Mouse (Mus musculus): ENCODE measurements at regions not wholly inside any gene's neighbourhood (a gene's known extent, or its start where the extent isn't known, plus 50 kb on each side); places are given as distances from the start of the nearest gene placed in this dataset.

DNA sequence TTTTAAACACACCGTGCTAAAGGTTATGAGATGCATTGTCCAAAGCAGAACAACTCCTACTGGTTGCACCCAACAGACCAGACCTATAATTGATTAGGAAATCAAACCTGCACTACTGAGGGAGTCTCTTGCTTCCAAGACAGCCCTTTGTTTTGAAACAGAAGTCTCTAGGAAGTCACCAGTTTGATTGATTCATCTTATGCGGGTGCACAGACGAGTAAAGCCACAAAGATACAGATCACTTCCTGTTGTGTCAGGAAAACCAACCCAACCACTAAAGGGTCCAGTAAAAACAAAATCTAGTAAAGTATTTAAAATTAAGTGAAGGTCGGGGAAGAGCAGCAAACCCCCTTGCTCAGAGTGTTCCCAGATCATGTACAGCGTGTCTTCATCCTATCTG, 58.3 kb upstream of the N6amt1 start:
- DNase-seq (ENCODE audit: low spot score in 2 of 2), result no peak

DNA sequence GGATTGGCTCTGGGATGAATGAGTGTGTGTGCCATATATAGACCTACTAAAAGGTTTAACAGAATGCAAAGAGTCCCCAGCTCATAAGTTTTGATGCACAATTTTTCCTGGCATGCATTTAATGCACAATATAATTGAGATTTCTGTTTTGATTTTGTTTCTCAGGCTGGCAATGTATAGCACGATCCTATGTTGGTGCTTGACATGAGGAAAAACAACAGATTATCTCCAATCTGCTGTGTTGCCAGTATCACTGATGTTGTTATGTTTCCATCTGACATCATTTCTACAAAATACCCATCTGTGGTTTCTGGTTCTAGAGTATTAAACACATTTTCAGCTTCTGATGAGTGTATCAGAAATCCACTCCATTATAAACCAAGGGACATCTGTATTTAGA, 61.2 kb upstream of the N6amt1 start:
- no peak for DNase-seq (ENCODE audit: low spot score in 2 of 2)

DNA sequence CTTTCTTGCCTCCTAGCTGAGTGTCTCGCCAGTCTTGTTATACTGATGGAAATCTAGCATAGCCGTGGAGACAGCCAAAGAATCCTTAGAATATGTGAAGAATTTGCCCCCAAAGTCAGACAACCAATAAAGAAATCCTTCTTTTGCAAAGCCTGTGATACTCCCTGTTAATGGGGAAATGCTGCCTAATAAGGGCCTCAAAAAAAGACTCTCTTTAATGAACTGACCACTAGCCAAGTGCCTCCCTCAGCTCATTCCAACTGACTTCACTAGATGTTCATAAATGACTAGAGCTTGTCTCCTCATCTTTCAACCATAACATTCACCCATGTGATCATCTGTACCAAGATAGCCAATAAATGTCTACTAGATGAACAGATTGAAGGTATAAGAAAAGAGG, 62.3 kb upstream of the N6amt1 start:
- DNase-seq (ENCODE audit: low spot score in 2 of 2), result no peak

DNA sequence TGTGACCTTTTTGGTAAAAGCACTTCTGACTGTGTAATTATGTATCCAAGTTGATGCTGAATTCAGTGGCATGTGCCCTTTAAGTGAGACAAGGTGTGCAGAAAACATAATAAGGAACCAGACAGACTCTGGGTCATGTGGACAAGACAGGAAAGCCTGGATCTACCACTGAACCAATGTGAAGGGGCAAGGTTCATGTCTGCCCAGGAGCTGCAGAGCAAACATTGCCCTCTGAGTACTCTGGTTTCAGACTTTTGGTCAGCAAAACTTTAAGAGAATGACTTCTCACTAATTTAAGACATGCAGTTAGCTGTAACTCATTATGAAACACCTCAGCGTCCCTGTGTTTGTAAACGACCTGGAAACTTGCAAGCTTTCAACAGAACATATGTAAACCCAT, 68.3 kb upstream of the N6amt1 start:
- DNase-seq (ENCODE audit: low spot score in 2 of 2), result no peak

DNA sequence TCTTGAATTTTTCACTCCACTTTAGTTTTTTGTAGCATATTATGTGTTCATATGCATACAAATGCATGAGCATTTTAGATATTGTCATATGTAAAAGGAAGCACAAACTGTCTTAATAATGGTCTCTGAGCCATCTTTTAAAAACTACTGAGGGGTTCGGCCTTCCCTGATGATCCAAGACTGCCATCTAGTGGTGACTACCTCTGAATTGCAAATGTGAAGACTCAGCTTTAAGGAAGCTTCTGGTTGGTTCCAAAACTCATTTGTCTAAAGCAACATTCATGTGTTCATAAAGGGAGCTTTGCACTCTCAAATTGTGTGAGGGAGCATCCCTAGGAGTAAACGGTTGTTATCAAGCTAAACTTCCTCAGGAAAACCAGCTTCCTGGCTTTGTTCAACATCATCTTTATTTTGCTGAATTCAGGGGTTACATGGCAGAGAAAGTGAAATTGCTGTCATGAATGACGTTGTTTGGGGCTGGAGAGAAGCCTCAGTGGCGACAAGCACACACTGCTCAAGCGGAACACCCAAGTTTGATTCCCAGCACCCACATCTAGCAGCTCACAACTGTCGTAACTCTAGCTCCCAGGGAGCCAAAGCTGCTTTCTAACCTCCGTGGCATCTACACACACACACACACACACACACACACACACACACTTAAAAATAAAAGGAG, 69.0 kb upstream of the N6amt1 start:
- DNase-seq (ENCODE audit: low spot score in 2 of 2), result no peak

DNA sequence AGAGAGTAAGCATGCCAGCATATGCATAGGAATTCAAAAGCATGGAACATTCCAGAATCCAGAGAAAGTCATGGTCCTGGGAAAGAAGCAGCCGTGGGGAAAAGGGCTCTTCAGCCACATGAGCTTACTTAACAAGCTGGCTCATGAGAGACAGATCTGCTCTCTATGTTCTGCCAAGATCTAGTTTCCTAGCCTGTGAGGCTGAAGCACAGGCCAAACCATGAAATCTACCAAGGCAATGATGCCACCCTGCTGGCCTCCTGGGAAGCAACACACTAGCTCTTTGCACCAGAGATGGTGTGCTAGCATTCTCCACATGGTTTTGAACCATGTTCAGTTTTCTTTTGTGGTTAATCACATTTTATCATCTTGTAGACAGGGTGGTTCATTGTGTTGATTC, 75.5 kb upstream of the N6amt1 start:
- no peak for DNase-seq (ENCODE audit: low spot score in 2 of 2)

DNA sequence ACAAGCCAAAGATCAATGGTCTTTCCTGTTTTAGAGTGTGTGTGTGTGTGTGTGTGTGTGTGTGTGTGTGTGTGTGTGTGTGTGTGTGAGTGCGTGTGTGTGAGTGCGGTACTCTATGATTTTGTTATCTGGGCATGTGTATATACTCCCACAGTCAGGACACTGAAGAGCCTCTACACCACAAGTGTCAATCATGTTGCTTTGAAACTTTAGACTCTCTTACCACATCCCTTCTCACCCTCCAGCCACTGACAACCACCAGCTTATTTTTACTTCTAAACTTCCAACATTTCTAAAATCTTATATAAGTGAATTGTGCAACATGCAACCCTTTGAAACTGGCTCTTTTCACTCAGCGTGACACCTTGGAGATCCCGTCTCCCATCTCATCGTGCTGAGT, 81.6 kb upstream of the N6amt1 start:
- no peak for DNase-seq (ENCODE audit: low spot score in 2 of 2)

DNA sequence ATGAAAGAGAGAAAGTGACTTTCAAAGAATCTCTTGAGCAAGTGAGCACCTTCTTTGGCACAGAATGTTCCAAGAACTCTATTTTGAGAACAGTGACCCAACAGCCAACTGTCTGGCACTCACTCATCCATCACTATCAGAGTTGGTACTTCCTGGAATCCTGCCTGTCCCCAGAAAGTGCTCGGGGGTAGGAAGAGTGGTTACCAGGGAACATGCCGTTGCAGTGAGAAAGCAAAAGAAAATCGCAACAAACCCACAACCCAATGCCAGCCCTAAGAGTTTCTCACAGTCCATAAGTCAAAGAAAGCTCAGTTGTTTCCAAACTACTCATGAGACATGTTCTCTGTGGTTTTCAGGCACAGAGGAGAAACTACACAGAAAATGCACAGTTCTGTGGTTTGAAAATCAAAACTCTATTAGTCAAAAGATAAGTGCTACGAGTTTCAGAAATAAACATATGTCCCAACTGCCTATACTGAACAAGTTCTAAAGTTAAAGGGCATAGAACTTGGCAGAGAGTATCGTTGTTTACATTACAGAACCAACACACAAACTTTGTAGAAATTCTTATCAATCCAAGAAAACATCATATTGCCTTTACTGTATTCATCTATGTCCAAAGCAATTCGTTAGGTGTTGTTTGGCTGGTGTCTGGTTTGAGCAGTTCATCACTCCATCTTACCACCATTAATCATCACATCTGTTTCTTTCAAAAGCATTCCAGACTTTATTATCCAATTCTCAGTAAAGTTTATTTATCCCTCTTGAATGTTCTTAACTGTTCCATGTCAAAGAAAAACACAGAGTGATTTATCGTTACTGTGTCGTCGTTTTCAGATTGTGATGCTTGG, 85.8 kb upstream of the N6amt1 start:
- DNase-seq (ENCODE audit: low spot score in 2 of 2), result no peak

DNA sequence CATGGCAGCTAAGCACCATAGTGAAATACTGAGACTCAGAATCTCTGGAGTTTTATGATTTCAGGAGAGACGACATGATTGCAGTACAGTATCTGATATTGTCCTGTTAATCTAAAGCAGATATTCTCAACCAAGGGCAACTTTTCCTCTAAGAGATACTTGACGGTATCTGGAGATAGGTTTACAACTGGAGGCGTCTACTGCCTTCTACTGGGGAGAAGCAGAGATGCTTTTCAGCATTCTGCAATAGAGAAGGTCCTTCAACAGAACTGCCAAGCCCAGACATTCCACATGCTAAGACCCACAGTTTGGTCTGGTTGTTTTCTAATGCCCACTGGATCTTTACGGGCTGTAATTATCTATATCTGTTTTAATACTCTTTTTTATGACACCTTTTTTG, 86.5 kb upstream of the N6amt1 start:
- no peak for DNase-seq (ENCODE audit: low spot score in 2 of 2)

DNA sequence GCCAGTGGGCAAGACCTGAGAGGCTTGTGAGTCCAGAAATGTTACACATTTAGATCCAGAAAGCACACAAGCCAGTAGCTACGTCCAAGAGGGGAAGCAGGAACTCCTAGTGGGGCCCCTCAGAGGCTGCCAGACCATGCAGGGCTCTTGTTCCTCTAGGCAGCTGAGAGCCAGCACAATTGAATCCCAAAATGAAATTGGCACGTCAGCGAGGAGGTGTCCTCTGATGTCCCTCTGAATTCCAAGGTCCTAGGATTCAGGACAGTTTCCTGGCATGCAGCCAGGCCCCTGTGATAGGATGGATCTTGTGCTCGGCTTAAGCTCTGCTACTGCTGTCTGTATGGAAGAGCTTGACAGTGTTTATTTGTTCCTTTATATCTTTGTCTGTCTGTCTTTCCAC, 90.4 kb upstream of the N6amt1 start:
- no peak for DNase-seq (ENCODE audit: low spot score in 2 of 2)

DNA sequence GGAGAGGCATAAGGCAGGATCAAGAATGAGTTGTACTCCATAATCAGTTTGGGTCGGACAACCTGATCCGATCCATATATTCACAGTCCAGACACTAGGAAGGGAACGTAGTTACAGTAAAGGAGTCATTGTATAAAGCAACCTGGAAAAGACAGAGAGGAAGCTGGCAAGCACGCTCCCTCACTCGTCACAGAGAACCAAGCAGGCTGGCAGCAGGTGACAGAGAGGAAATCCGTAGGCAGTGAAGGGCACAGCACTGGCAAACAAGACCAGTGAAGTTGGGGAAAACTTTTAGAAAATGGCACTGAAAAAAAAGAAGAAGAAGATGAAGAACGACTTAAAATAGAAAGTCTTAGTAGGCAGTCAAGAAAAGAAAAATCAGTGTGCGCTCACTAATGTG, 90.9 kb upstream of the N6amt1 start:
- DNase-seq (ENCODE audit: low spot score in 2 of 2), result no peak

DNA sequence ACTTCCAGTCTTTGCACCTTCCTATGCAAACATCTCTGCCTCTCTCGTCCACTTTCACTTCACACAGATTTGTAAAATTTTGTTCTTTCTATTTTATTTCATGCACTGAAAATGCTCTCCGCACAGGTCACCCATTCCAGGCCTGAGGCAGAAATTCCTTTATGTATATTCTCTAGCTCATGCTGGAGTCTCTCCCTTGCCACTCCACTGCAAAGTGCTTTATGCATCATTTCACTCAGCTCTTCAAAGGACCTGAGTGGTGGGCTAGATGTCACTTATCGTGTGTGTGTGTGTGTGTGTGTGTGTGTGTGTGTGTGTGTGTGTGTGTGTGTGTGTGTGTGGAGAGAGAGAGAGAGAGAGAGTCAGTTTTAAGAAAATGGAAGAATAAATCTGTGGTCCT, 91.5 kb upstream of the N6amt1 start:
- no peak for DNase-seq (ENCODE audit: low spot score in 2 of 2)

DNA sequence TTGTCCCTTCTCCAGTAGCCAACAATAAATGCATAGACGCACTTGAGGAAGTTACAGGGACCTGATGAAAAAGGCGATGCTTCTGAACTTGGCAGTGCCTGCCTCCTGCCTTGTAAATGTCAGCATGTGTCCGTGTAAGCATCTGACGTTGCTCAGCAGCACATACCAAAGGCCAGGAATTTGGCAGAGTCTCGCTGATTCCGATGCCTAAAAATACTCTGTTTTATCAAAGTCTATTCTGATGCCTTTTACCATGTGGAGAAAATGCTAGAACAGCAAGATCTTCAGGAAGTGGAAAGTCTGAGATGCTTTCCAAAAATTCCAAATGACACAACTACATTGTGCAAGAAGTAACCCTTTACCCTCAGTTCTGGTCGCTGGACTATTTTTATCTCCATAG, 92.5 kb upstream of the N6amt1 start:
- no peak for DNase-seq (ENCODE audit: low spot score in 2 of 2)

DNA sequence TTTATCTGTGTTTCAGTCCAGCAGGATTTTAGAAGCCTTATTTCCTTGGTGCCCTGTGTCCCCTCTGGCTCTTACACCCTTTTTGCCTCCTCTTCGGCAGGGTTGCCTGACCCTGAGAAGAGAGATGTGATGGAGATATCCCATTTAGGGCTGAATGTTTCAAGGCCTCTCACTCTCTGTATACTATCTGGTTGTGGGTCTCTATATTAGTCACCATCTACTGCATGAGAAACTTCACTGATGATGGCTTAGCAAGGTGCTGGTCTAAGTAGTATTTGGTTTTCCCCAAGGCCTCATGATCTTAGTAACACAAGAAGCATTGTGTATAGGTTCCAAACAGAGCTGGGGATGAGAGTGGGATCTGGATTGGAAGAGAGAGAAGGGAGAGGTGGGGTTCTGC, 99.2 kb upstream of the N6amt1 start:
- no peak for DNase-seq (ENCODE audit: low spot score in 2 of 2)

DNA sequence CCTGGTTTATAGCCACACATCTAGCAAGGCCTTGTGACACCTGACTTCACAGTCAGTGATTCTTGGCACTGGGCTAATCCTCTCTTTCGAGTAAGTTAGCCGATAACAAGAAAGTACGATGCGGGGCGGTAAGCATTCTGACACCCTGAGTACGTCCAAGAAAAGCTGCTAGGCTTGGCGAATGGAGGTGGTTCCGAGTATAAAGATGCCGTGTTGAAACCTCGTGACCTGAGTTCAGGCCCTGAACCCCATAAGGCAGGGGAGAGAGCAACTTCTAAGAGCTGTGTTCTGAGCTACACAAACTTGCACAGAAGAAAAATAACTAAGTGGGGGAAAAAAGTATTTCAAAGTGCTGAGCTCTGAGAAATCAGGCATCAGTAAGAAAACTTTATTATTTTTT, 103.5 kb upstream of the N6amt1 start:
- no peak for DNase-seq (ENCODE audit: low spot score in 2 of 2)

DNA sequence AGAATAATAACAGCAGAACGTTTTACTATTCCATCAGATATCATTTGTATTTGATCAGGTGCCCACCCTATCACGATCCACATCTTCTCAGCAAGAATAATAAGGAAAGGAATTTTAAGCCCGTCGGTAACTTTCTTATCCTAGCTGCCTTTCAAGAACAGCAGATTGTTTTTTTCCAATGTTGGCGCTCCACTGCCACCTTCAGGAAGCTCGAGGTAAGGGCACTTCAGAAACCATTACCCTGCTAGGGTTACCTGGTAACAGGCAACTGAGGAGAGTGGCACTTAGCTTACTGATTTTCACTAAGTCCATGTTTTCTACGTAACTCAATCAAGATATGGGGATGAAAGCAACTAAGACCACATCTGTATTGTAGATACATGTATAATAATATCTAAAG, 104.1 kb upstream of the N6amt1 start:
- no peak for DNase-seq (ENCODE audit: low spot score in 2 of 2)

DNA sequence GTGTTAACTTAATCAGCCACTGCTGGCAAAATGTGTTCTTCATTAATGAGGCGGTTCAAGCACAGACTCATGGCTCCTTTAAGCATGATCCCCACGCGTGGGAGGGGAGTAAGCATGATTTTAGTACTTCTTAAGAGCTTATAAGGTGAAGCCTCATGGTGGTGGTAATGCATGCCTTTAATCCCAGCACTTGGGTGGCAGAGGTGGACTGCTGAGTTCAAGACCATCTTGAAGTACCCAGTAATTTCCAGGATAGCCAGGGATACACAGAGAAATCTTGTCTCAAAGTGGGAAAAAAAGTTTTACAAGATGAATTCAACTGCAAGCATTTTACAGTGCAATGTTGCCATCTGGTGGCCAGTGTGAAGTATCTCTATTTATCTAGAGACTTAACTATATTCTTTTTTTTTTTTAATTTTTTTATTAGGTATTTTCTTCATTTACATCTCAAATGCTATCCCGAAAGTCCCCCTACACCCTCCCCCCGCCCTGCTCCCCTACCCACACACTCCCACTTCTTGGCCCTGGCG, 105.4 kb upstream of the N6amt1 start:
- no peak for DNase-seq (ENCODE audit: low spot score in 2 of 2)

DNA sequence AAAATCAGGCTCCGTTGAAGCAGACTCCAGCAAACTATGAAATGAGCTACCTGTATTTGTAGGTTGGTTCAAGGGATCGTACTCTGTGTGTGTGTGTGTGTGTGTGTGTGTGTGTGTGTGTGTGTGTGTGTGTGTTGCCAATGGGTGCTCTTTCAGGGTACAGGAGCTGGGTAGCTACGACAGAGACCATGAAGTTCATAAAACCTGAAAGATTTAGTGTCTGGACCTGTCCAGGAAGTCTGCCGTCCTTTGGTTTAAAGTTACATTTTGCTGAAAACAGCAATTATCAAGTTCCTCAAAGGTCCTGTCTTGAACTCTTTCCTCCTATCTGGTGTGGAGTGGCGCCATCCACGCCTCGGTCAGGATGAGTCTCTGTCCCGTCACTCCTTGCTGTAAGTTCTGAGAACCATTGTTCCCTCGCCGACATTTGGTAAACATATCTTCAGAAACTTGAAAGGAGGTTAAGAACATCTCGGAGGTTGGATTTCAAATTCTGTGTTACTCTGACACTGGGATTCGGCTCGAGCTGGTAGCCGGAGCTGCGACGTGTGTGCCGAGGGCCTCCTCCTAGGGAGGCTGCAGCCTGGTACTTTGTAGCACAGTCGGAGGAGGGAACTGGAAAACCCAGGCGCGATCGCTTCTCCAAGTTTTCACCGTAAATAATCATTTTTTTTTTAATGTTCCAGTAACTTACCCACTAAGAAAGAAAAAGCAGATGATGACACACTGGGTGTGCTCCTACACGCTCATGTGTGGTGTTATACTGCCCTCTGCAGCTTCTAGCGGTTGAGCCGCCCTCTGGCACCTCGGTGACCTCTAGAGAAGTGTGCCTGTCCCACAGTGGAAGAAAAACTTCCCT, 107.8 kb upstream of the N6amt1 start:
- no peak for DNase-seq (ENCODE audit: low spot score in 2 of 2)

DNA sequence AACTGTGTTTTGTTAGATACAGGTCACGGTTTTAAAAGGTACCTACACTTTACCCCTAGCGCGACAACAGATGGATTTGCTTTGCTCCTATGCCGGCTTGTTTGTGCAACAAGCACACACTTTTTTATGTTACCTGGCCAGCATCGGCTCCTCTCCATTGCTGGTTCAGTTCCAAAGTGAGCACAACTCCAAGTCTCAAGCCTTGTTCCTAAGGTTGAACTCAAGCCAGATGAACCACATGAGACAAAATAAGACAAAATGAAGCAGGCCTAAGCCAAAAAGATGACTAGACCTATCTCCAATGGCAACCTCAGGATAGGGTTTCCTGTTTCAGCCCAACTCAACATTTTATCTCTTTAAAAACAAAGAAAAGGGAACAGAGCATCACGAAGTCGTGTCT, 108.5 kb upstream of the N6amt1 start:
- DNase-seq (ENCODE audit: low spot score in 2 of 2), result no peak

DNA sequence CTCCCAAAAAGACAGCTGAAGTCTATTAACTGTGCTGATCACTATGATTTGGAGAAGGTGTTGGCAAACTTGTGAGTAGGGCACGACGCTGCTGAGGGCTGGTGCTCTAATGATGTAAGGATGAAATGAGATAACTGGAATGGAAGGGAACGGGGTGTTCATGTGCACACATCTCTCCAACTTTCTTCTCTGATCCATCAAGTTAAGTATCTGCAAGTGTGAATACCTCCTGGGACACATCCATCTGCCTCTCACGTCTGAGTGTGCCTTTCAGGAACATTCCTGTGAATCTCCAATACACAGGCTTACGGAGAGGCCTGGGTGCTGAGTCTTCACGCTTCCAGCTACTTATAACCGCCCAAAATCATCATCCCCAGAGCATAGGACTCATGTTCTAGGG, 112.0 kb upstream of the N6amt1 start:
- DNase-seq (ENCODE audit: low spot score in 2 of 2), result no peak

DNA sequence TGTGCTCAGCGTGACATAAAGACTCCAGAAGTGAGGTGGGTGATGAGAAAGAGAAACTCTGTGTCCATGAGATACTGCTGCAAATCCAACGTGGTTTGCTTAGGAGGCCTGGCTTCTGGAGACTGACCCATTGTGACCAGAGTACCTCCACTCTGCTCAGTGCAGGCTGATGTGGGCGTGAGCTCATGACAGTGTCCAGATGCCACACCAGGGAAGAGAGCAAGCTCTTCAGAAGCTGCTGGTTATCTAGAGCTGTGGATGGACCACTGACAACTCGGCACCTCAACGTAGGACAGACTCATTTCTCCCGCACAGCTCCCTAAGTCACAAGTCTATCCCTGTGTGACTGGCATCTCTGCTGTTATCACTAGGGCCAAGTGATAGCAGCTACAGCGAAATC, 114.9 kb upstream of the N6amt1 start:
- DNase-seq (ENCODE audit: low spot score in 2 of 2), result no peak

DNA sequence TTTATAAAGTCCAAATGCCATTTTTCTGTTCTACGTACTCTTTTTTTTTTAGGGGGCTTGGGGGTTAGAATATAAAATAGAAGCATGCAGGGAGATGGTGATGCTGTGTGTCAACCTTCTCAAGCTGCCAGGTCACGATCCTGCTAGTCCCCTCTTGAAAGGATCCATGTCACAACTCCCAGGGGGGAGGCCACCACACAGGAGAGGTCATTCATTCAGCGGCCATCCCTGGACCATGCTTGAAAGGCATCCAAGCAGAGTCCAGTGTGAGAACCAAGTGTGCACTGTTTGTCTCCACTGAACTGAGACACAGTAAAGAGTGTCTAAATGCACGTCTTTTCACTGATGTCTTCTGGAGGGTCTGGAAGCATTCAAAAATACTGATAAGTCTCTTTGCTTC, 119.8 kb upstream of the N6amt1 start:
- DNase-seq (ENCODE audit: low spot score in 2 of 2), result no peak
